Mouse (Mus musculus): ENCODE results near the gene Pde9a. TPM values are rescaled to one million over a fixed set of nuclear protein-coding genes. Genes with fewer than 3 reads are reported as not detected.
A peak's percentile ranks its signal among the peaks of the same experiment; 100 is the strongest.

Pde9a gene
- total and polyA plus RNA-seq, 3 experiments: 0.56 TPM; not detected in 2

GRCm38 (mm10) chr17:31510944-31511343 lies 124.9 kb downstream of the Pde9a start:
- Histone ChIP-seq H3K4me3 (ENCODE audit: control insufficient read depth in 1 of 2, insufficient read depth in 1 of 2, low read depth in 2 of 2, low read length in 2 of 2) (peak overlapping the region; percentile 58 to 82), H3K9me3 (replicated peaks; ENCODE audit: insufficient read depth, low read length) (no peaks in the 10 kb centered on the region), H3K27ac (ENCODE audit: control insufficient read depth, low read depth, low read length) (no peak overlapping the region; the same call in 1 of the 2 replicates), H3K9ac (ENCODE audit: control insufficient read depth, low read depth, low read length, poor library complexity, severe bottlenecking) (peak overlapping the region; percentile 90), H3K4me1 (ENCODE audit: control insufficient read depth in 1 of 2, insufficient read depth in 2 of 2, low read length in 2 of 2) (peaks cover 0 to 12% of the 10 kb centered on the region in 2 experiments; a peak in 2 of 4 replicates), H3K27me3 (ENCODE audit: control insufficient read depth in 1 of 2, insufficient read depth in 2 of 2, low read length in 2 of 2) (no peaks in the 10 kb centered on the region), H3K79me2 (ENCODE audit: control insufficient read depth, insufficient read depth, low read length, poor library complexity) (peaks cover 34% of the 10 kb centered on the region), H3K36me3 (ENCODE audit: control insufficient read depth in 1 of 2, insufficient read depth in 2 of 2, low read length in 2 of 2) (peaks cover 5 to 14% of the 10 kb centered on the region in 2 experiments; a peak in 3 of 4 replicates)
- DNase-seq (ENCODE audit: low read depth, low spot score): peak; percentile 57
- no peak for TF ChIP-seq GABPA (IDR thresholded peaks at IDR 0.05; ENCODE audit: low read depth, low read length)
- no peak for TF ChIP-seq NELFE (IDR thresholded peaks at IDR 0.05; ENCODE audit: low read depth, low read length)
- no peak for TF ChIP-seq TCF12 (IDR thresholded peaks at IDR 0.05; ENCODE audit: low read depth, low read length)
- TF ChIP-seq MYC (IDR thresholded peaks at IDR 0.05; ENCODE audit: low read depth, low read length): no peak
- peak; percentile 36 for TF ChIP-seq SMC3 (IDR thresholded peaks at IDR 0.05; ENCODE audit: low read depth, low read length)
- no peak for TF ChIP-seq E2F4 (IDR thresholded peaks at IDR 0.05; ENCODE audit: borderline replicate concordance, low read depth, low read length)
- no peak for TF ChIP-seq EP300 (IDR thresholded peaks at IDR 0.05; ENCODE audit: low read depth in 1 of 2, low read length in 2 of 2)
- no peak for TF ChIP-seq BHLHE40 (IDR thresholded peaks at IDR 0.05; ENCODE audit: borderline replicate concordance, low read depth, low read length)
- TF ChIP-seq CTCF (IDR thresholded peaks at IDR 0.05 in 2 of 3, conservative IDR thresholded peaks at IDR 0.05 in 1 of 3; ENCODE audit: control insufficient read depth in 1 of 3, insufficient read depth in 1 of 3, low read depth in 2 of 3, low read length in 3 of 3, poor library complexity in 1 of 3, severe bottlenecking in 1 of 3): peak; percentile 35 to 41 (median 36); a peak in 5 of 6 replicates
- no peak for TF ChIP-seq SIN3A (IDR thresholded peaks at IDR 0.05; ENCODE audit: low read length)
- no peak for TF ChIP-seq CHD2 (IDR thresholded peaks at IDR 0.05; ENCODE audit: low read length)

DNA sequence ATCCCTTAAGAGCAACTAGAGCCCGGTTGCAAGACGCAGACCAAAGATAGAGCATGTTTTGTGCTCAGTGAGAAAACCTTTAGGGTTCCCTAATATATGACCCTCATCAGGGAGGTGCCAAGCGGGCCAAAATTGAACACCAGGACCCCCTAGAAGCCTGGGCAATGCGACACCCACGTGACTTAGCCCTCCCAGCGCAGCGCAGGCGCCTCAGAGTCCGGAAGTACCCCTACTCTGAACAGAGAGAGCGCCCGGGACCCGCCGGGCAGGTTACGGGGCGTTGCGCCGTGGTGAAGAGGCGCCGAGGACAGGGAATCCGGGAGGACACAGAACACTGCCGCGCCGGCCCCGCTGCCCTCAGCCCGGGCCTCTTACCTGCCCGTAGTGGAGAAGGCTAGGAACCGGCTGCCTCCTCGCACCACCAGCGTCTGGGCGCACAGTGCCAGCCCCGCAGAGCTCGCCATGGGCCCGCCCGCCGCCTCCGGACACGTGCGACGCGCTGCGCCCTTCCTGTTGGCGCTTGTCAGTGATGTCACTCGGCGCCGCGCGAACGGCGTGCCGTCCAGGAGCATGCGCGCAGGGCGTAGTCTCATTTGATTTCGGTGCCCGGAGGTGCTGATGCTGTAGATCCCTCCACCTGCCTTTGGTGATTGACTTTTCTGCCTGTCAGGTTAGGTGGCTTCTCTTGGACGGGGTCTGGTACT lies 125.9 kb downstream of the Pde9a start:
- Histone ChIP-seq H3K4me1 (ENCODE audit: control insufficient read depth in 1 of 2, insufficient read depth in 2 of 2, low read length in 2 of 2) (peaks cover 0 to 12% of the 10 kb centered on the region in 2 experiments; a peak in 2 of 4 replicates), H3K9ac (ENCODE audit: control insufficient read depth, low read depth, low read length, poor library complexity, severe bottlenecking) (peak overlapping the region; percentile 90), H3K9me3 (replicated peaks; ENCODE audit: insufficient read depth, low read length) (no peaks in the 10 kb centered on the region), H3K79me2 (ENCODE audit: control insufficient read depth, insufficient read depth, low read length, poor library complexity) (peaks cover 31% of the 10 kb centered on the region), H3K27me3 (ENCODE audit: control insufficient read depth in 1 of 2, insufficient read depth in 2 of 2, low read length in 2 of 2) (no peaks in the 10 kb centered on the region), H3K27ac (ENCODE audit: control insufficient read depth, low read depth, low read length) (peak overlapping the region; percentile 75), H3K4me3 (ENCODE audit: control insufficient read depth in 1 of 2, insufficient read depth in 1 of 2, low read depth in 2 of 2, low read length in 2 of 2) (peak overlapping the region; percentile 58 to 82), H3K36me3 (ENCODE audit: control insufficient read depth in 1 of 2, insufficient read depth in 2 of 2, low read length in 2 of 2) (peaks cover 5 to 14% of the 10 kb centered on the region in 2 experiments; a peak in 3 of 4 replicates)
- DNase-seq (ENCODE audit: low read depth, low spot score): peak; percentile 96
- TF ChIP-seq GATA1 (IDR thresholded peaks at IDR 0.05; ENCODE audit: low read depth, low read length) (no peak), CTCF (IDR thresholded peaks at IDR 0.05 in 2 of 3, conservative IDR thresholded peaks at IDR 0.05 in 1 of 3; ENCODE audit: control insufficient read depth in 1 of 3, insufficient read depth in 1 of 3, low read depth in 2 of 3, low read length in 3 of 3, poor library complexity in 1 of 3, severe bottlenecking in 1 of 3) (no peak), MEF2A (IDR thresholded peaks at IDR 0.05; ENCODE audit: extremely low read depth, insufficient replicate concordance, low read depth, low read length, poor library complexity, severe bottlenecking) (no peak), MYC (IDR thresholded peaks at IDR 0.05; ENCODE audit: low read depth, low read length) (peak; percentile 98), GABPA (IDR thresholded peaks at IDR 0.05; ENCODE audit: low read depth, low read length) (no peak), BHLHE40 (IDR thresholded peaks at IDR 0.05; ENCODE audit: borderline replicate concordance, low read depth, low read length) (peak; percentile 83; the same call in 1 of the 2 replicates), USF1 (IDR thresholded peaks at IDR 0.05; ENCODE audit: low read depth, low read length) (peak; percentile 91), UBTF (IDR thresholded peaks at IDR 0.05; ENCODE audit: borderline replicate concordance, insufficient read depth, low read depth, low read length) (no peak), MYB (IDR thresholded peaks at IDR 0.05; ENCODE audit: low read depth, low read length) (no peak), USF2 (IDR thresholded peaks at IDR 0.05; ENCODE audit: borderline replicate concordance in 1 of 2, insufficient read depth in 1 of 2, low read depth in 1 of 2, low read length in 2 of 2) (peak in 1 of 2 experiments; percentile 64; a peak in 1 of 4 replicates), POLR2AphosphoS2 (IDR thresholded peaks at IDR 0.05; ENCODE audit: low read length) (peak; percentile 44; the same call in 1 of the 2 replicates), ZMIZ1 (IDR thresholded peaks at IDR 0.05; ENCODE audit: low read depth, low read length) (no peak), E2F4 (IDR thresholded peaks at IDR 0.05; ENCODE audit: borderline replicate concordance, low read depth, low read length) (no peak), ZC3H11A (IDR thresholded peaks at IDR 0.05; ENCODE audit: low read depth, low read length) (no peak), TAL1 (IDR thresholded peaks at IDR 0.05; ENCODE audit: low read length) (no peak), POLR2A (IDR thresholded peaks at IDR 0.05; ENCODE audit: control insufficient read depth in 1 of 2, insufficient read depth in 1 of 2, low read depth in 1 of 2, low read length in 2 of 2, poor library complexity in 1 of 2) (peak; percentile 88 to 94), TCF12 (IDR thresholded peaks at IDR 0.05; ENCODE audit: low read depth, low read length) (no peak; the same call in 1 of the 2 replicates), HCFC1 (IDR thresholded peaks at IDR 0.05; ENCODE audit: low read depth, low read length) (peak; percentile 93), ETS1 (IDR thresholded peaks at IDR 0.05; ENCODE audit: low read depth, low read length) (no peak; the same call in 1 of the 2 replicates), RAD21 (IDR thresholded peaks at IDR 0.05; ENCODE audit: low read depth, low read length) (no peak), MAFK (IDR thresholded peaks at IDR 0.05; ENCODE audit: borderline replicate concordance, low read depth, low read length) (no peak), TBP (IDR thresholded peaks at IDR 0.05; ENCODE audit: low read depth, low read length) (peak; percentile 70), EP300 (IDR thresholded peaks at IDR 0.05; ENCODE audit: low read depth in 1 of 2, low read length in 2 of 2) (no peak), NELFE (IDR thresholded peaks at IDR 0.05; ENCODE audit: low read depth, low read length) (peak; percentile 88)
